Mouse (Mus musculus): Measurements from ENCODE around the gene Ndufs1.
"Not testable (repeated sequence)": the region's sequence is repeated elsewhere in the genome, so short reads cannot be mapped to it uniquely, and the experiment has no call there.

- TF ChIP-seq POLR2A, CTCF (IDR thresholded peaks at IDR 0.05; ENCODE audit: extremely low read depth, insufficient read depth, low read length): not testable (repeated sequence)
Observed at GRCm38 (mm10) chr1:63138586-63138985, 38.0 kb downstream of the Ndufs1 start.
